Mouse (Mus musculus) splenic B cell, adult 2 months (primary cell): Measurements from ENCODE around the gene Cox4i2.

Experiments
- DNase-seq: peaks from one replicate; pipeline ENCODE4 v3.0.0-alpha.2; 2011; ENCODE audit warnings: low read depth, low spot score
- H3K27me3 ChIP-seq: 2 replicates; pipeline ENCODE4 v1.6.1; 2012; ENCODE audit warnings: mild to moderate bottlenecking, low read length, moderate library complexity, mixed read lengths; ENCODE audit not compliant: control insufficient read depth, poor library complexity, insufficient read depth, severe bottlenecking
- H3K36me3 ChIP-seq: 2 replicates; pipeline ENCODE4 v1.6.1; 2012; ENCODE audit warnings: mild to moderate bottlenecking, low read length, moderate library complexity, mixed read lengths; ENCODE audit not compliant: control insufficient read depth, poor library complexity, insufficient read depth, severe bottlenecking

The Cox4i2 gene

GRCm38 (mm10) chr2:152753944-152754711 is at the start of gene Cox4i2:
Gene Cox4i2 (plus strand): TSS chr2:152754173.
- DNase-seq = no peak
- Histone ChIP-seq H3K27me3 (0 out of 2 replicates have a peak, but pooled peaks cover 2% of the 10 kb centered on the region), H3K36me3 (no peaks in the 10 kb centered on the region)

- DNase-seq = no peak
- Histone ChIP-seq H3K36me3 (peaks cover 15% of the 10 kb centered on the region), H3K27me3 (no peaks in the 10 kb centered on the region)
These were observed 49.7 kb upstream of the Cox4i2 start for GRCm38 (mm10) chr2:152704256-152704605.

- peaks cover 15% of the 10 kb centered on the region for H3K36me3 ChIP-seq
- DNase-seq = no peak
- H3K27me3 ChIP-seq = no peaks in the 10 kb centered on the region
These were observed 49.1 kb upstream of the Cox4i2 start for GRCm38 (mm10) chr2:152704811-152705370.

GRCm38 (mm10) chr2:152705993-152706571 is 47.9 kb upstream of the Cox4i2 start:
- DNase-seq = no peak
- no peaks in the 10 kb centered on the region for H3K27me3 ChIP-seq
- peaks cover 10% of the 10 kb centered on the region for H3K36me3 ChIP-seq

- no peak for DNase-seq
- no peaks in the 10 kb centered on the region for H3K27me3 ChIP-seq
- peaks cover 10% of the 10 kb centered on the region for H3K36me3 ChIP-seq
These were observed 46.8 kb upstream of the Cox4i2 start for GRCm38 (mm10) chr2:152707186-152707585.

- H3K36me3 ChIP-seq = peaks cover 8% of the 10 kb centered on the region
- no peak for DNase-seq
- no peaks in the 10 kb centered on the region for H3K27me3 ChIP-seq
These were observed 46.3 kb upstream of the Cox4i2 start for GRCm38 (mm10) chr2:152707627-152708026.

- H3K36me3 ChIP-seq = peaks cover 7% of the 10 kb centered on the region
- DNase-seq = no peak
- no peaks in the 10 kb centered on the region for H3K27me3 ChIP-seq
These were observed 44.9 kb upstream of the Cox4i2 start for GRCm38 (mm10) chr2:152709066-152709465.

GRCm38 (mm10) chr2:152716241-152716772 is 37.7 kb upstream of the Cox4i2 start:
- no peaks in the 10 kb centered on the region for H3K27me3 ChIP-seq
- no peaks in the 10 kb centered on the region; the same call in 1 of the 2 replicates for H3K36me3 ChIP-seq
- no peak for DNase-seq

GRCm38 (mm10) chr2:152717652-152718051 is 36.3 kb upstream of the Cox4i2 start:
- Histone ChIP-seq H3K36me3 (no peaks in the 10 kb centered on the region; the same call in 1 of the 2 replicates), H3K27me3 (no peaks in the 10 kb centered on the region)
- no peak for DNase-seq

GRCm38 (mm10) chr2:152718076-152718475 is 35.9 kb upstream of the Cox4i2 start:
- H3K27me3 ChIP-seq = no peaks in the 10 kb centered on the region
- H3K36me3 ChIP-seq = no peaks in the 10 kb centered on the region; the same call in 1 of the 2 replicates
- DNase-seq = no peak

- no peak for DNase-seq
- H3K36me3 ChIP-seq = no peaks in the 10 kb centered on the region
- no peaks in the 10 kb centered on the region for H3K27me3 ChIP-seq
These were observed 30.2 kb upstream of the Cox4i2 start for GRCm38 (mm10) chr2:152723651-152724331.

- Histone ChIP-seq H3K36me3 (no peaks in the 10 kb centered on the region), H3K27me3 (no peaks in the 10 kb centered on the region)
- no peak for DNase-seq
These were observed 29.6 kb upstream of the Cox4i2 start for GRCm38 (mm10) chr2:152724332-152724723.

GRCm38 (mm10) chr2:152725178-152725750 is 28.7 kb upstream of the Cox4i2 start:
- no peaks in the 10 kb centered on the region for H3K36me3 ChIP-seq
- no peaks in the 10 kb centered on the region for H3K27me3 ChIP-seq
- no peak for DNase-seq

GRCm38 (mm10) chr2:152726213-152726612 is 27.8 kb upstream of the Cox4i2 start:
- no peaks in the 10 kb centered on the region for H3K36me3 ChIP-seq
- DNase-seq = no peak
- no peaks in the 10 kb centered on the region for H3K27me3 ChIP-seq
